In the genomic region with DNA sequence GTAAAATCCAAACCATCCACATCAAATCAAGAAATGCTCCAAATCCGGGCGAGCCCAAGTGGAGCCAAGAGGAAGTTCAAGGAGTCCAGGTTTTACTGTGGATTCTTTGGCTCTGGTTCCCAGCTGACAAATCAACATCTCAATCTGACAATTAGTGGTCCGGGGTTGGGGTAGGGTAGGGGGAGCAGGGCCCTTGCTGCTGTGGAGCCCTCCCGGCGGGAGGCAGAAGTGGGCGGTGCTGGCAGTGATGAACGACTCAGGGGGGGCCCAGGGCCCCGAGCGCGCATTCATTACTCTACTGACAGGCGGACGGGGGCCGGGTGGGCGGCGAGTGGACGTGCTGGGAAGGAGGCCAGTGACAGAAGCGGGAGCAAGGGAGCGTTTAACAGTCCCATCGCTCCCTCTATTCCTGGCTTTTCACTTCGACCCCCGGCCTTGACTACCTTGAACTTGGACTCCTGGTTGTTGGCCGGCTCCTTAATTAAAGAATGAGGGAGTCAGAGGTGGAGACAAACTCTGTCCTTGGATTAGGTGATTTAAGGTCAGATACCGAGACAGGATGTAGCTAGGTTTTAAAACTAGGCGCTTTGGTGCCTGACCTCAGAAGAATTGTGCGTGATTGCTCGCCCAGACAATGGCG, we compare ENCODE assay signal across 11 mouse cellular contexts. TPM values are rescaled to one million over a fixed set of nuclear protein-coding genes. Genes with fewer than 3 reads are reported as not detected.
A peak's percentile ranks its signal among the peaks of the same experiment; 100 is the strongest.
DNase-seq lines count a peak whose midpoint lies in the region; ATAC-seq and TF ChIP-seq lines count a peak whose summit lies in the region.
"Had no signal": no experiment of that assay in that cellular context is flagged by ENCODE, and none has a peak within 500 bp of the region (broad histone marks: within the 10 kb centered on the region; RNA-seq: fewer than 3 reads in every experiment).

No protein-coding gene starts in this region.

- no peak overlapping the region for H3K9ac ChIP-seq in heart, embryonic 15.5 days
- no peak overlapping the region for H3K9ac ChIP-seq in stomach, embryonic 14.5 days (replicated peaks; ENCODE audit: low read depth, low read length)
- H3K9ac ChIP-seq in stomach, postnatal 0 days (ENCODE audit: low read length), result no peak overlapping the region
- H3K9ac ChIP-seq in limb, embryonic 12.5 days (replicated peaks), result no peak overlapping the region

- 5% methylated on average over 27 of the region's 27 CpGs for WGBS in heart, embryonic 15.5 days
- 2% methylated on average over 22 of the region's 27 CpGs for WGBS in stomach, embryonic 14.5 days
- WGBS in stomach, postnatal 0 days, result 2% methylated on average over 27 of the region's 27 CpGs
- WGBS in limb, embryonic 12.5 days, result under 1% methylated on average over 27 of the region's 27 CpGs

- peak overlapping the region; percentile 6; the same call in 1 of the 2 replicates for H3K4me3 ChIP-seq in heart, embryonic 15.5 days
- H3K4me3 ChIP-seq in stomach, embryonic 14.5 days (ENCODE audit: low read depth, low read length), result no peak overlapping the region
- no peak overlapping the region for H3K4me3 ChIP-seq in stomach, postnatal 0 days (ENCODE audit: low read depth, low read length)
- H3K4me3 ChIP-seq in limb, embryonic 12.5 days (replicated peaks), result 0 out of 2 replicates have a peak overlapping the region, but pooled peaks have one; percentile 7

- no peak for TF ChIP-seq CTCF in stomach, postnatal 0 days (IDR thresholded peaks at IDR 0.05; ENCODE audit: low read depth)

- H3K9me3 ChIP-seq in heart, embryonic 15.5 days (replicated peaks), result no peaks in the 10 kb centered on the region
- no peaks in the 10 kb centered on the region for H3K9me3 ChIP-seq in stomach, embryonic 14.5 days (ENCODE audit: control insufficient read depth, low read depth, low read length)
- no peaks in the 10 kb centered on the region for H3K9me3 ChIP-seq in stomach, postnatal 0 days (ENCODE audit: control insufficient read depth, low read length)
- no peaks in the 10 kb centered on the region for H3K9me3 ChIP-seq in limb, embryonic 12.5 days

- intact Hi-C loops in heart, postnatal 25 days (cut with DNase I), result no loop called here

- peaks cover 95% of the 10 kb centered on the region for H3K27me3 ChIP-seq in heart, embryonic 15.5 days
- H3K27me3 ChIP-seq in stomach, embryonic 14.5 days (ENCODE audit: control insufficient read depth, insufficient read depth, low read length), result peaks cover 76% of the 10 kb centered on the region
- H3K27me3 ChIP-seq in stomach, postnatal 0 days (ENCODE audit: control insufficient read depth, insufficient read depth, low read length), result peaks cover 25% of the 10 kb centered on the region; the same call in 1 of the 2 replicates
- H3K27me3 ChIP-seq in limb, embryonic 12.5 days, result peaks cover 98% of the 10 kb centered on the region

- H3K27ac ChIP-seq in heart, embryonic 15.5 days, result no peak overlapping the region
- no peak overlapping the region for H3K27ac ChIP-seq in stomach, embryonic 14.5 days (ENCODE audit: low read length)
- H3K27ac ChIP-seq in stomach, postnatal 0 days (replicated peaks), result no peak overlapping the region
- H3K27ac ChIP-seq in limb, embryonic 12.5 days, result no peak overlapping the region
- H3K27ac ChIP-seq: macrophage had no signal

- no peak for ATAC-seq in heart, embryonic 15.5 days (replicated peaks; ENCODE audit: insufficient number of reproducible peaks, insufficient read depth, low FRiP score, low read depth)
- no peak for ATAC-seq in stomach, embryonic 14.5 days (ENCODE audit: insufficient number of reproducible peaks, insufficient read depth, low FRiP score, low read depth)
- ATAC-seq in stomach, postnatal 0 days (ENCODE audit: low FRiP score, low TSS enrichment), result no peak
- ATAC-seq in limb, embryonic 12.5 days (ENCODE audit: insufficient number of reproducible peaks, insufficient read depth, low FRiP score, low TSS enrichment, low read depth), result no peak
- ATAC-seq: CD4-positive, CD25-positive, alpha-beta regulatory T cell, adult 4 months had no signal

- TF ChIP-seq EP300 in stomach, postnatal 0 days (optimal IDR thresholded peaks at IDR 0.05), result no peak

- no peaks in the 10 kb centered on the region for H3K36me3 ChIP-seq in heart, embryonic 15.5 days
- H3K36me3 ChIP-seq in stomach, embryonic 14.5 days (ENCODE audit: control insufficient read depth, insufficient read depth, low read length), result no peaks in the 10 kb centered on the region
- no peaks in the 10 kb centered on the region for H3K36me3 ChIP-seq in stomach, postnatal 0 days (ENCODE audit: control insufficient read depth, insufficient read depth, low read length)
- H3K36me3 ChIP-seq in limb, embryonic 12.5 days, result no peaks in the 10 kb centered on the region

- DNase-seq in heart, postnatal 25 days (ENCODE audit: low spot score), result no peak
- no peak for DNase-seq in stomach, postnatal 0 days (ENCODE audit: low spot score)
- DNase-seq in ovary, adult 18-20 months (ENCODE audit: low spot score), result no peak
- DNase-seq in testis, postnatal 14 days (ENCODE audit: low spot score), result no peak
- no peak for DNase-seq in urinary bladder, postnatal 4 days (ENCODE audit: low spot score in 2 of 2)
- DNase-seq: thymus, adult 2 months had no signal

- H3K4me2 ChIP-seq in heart, embryonic 15.5 days, result peak overlapping the region; percentile 23
- peak overlapping the region; percentile 8; the same call in 1 of the 2 replicates for H3K4me2 ChIP-seq in stomach, embryonic 14.5 days (replicated peaks; ENCODE audit: low read depth, low read length)
- H3K4me2 ChIP-seq in stomach, postnatal 0 days (replicated peaks; ENCODE audit: low read depth), result no peak overlapping the region
- peak overlapping the region; percentile 27 for H3K4me2 ChIP-seq in limb, embryonic 12.5 days

- H3K4me1 ChIP-seq in heart, embryonic 15.5 days (replicated peaks), result peaks cover 51% of the 10 kb centered on the region
- peaks cover 31% of the 10 kb centered on the region for H3K4me1 ChIP-seq in stomach, embryonic 14.5 days (ENCODE audit: control insufficient read depth, insufficient read depth, low read length)
- H3K4me1 ChIP-seq in stomach, postnatal 0 days (replicated peaks; ENCODE audit: control insufficient read depth, insufficient read depth), result peaks cover 5% of the 10 kb centered on the region; the same call in 1 of the 2 replicates
- peaks cover 53% of the 10 kb centered on the region for H3K4me1 ChIP-seq in limb, embryonic 12.5 days (replicated peaks)

RNA-seq across cellular contexts. Expression of a gene that starts 1.8 kb away (rescaled TPM):
- polyA plus RNA-seq in heart, embryonic 15.5 days (2015; fragmentation: Nextera tagmentation; extraction: Ambion mirVana), result 0.55 and 1.0 TPM in 2 replicates
- total RNA-seq in heart, postnatal 25 days (2021), result under 1 TPM; 0.16 to 0.45 TPM
- 9.3 and 11.0 TPM in 2 replicates for polyA plus RNA-seq in stomach, embryonic 14.5 days (2014; fragmentation: Nextera tagmentation; extraction: Ambion mirVana)
- 13.5 and 14.4 TPM in 2 replicates for polyA plus RNA-seq in stomach, postnatal 0 days (2015; fragmentation: Nextera tagmentation; extraction: Ambion mirVana)
- 1.2 and 1.7 TPM in 2 replicates for polyA plus RNA-seq in limb, embryonic 12.5 days (2016; fragmentation: Nextera tagmentation; extraction: Ambion mirVana)
- polyA plus RNA-seq: CD4-positive, CD25-positive, alpha-beta regulatory T cell, adult 4 months; macrophage had no signal

RNA-seq across cellular contexts. Expression of a gene that starts 7.1 kb away (rescaled TPM):
- 0.15 and 0.26 TPM in 2 replicates for polyA plus RNA-seq in heart, embryonic 15.5 days (2015; fragmentation: Nextera tagmentation; extraction: Ambion mirVana)
- total RNA-seq in heart, postnatal 25 days (2021), result not detected
- polyA plus RNA-seq in stomach, embryonic 14.5 days (2014; fragmentation: Nextera tagmentation; extraction: Ambion mirVana), result 0.22 TPM in 1 of 2 replicates, not detected in the other
- polyA plus RNA-seq in stomach, postnatal 0 days (2015; fragmentation: Nextera tagmentation; extraction: Ambion mirVana), result not detected in 2 replicates
- 0.19 TPM in 1 of 2 replicates, not detected in the other for polyA plus RNA-seq in limb, embryonic 12.5 days (2016; fragmentation: Nextera tagmentation; extraction: Ambion mirVana)
- polyA plus RNA-seq: CD4-positive, CD25-positive, alpha-beta regulatory T cell, adult 4 months; macrophage had no signal

RNA-seq across cellular contexts. Expression of a gene that starts 20.4 kb away (rescaled TPM):
- 26.8 and 27.9 TPM in 2 replicates for polyA plus RNA-seq in heart, embryonic 15.5 days (2015; fragmentation: Nextera tagmentation; extraction: Ambion mirVana)
- under 1 TPM; 0.13 to 0.67 TPM for total RNA-seq in heart, postnatal 25 days (2021)
- polyA plus RNA-seq in stomach, embryonic 14.5 days (2014; fragmentation: Nextera tagmentation; extraction: Ambion mirVana), result 22.7 and 24.6 TPM in 2 replicates
- polyA plus RNA-seq in stomach, postnatal 0 days (2015; fragmentation: Nextera tagmentation; extraction: Ambion mirVana), result 5.1 and 7.1 TPM in 2 replicates
- polyA plus RNA-seq in limb, embryonic 12.5 days (2016; fragmentation: Nextera tagmentation; extraction: Ambion mirVana), result 39.5 and 47.1 TPM in 2 replicates

RNA-seq across cellular contexts. Expression of a gene that starts 31.0 kb away (rescaled TPM):
- 27.3 and 28.7 TPM in 2 replicates for polyA plus RNA-seq in heart, embryonic 15.5 days (2015; fragmentation: Nextera tagmentation; extraction: Ambion mirVana)
- 1 to 10 TPM; 7.7 to 7.9 TPM for total RNA-seq in heart, postnatal 25 days (2021)
- 34.2 and 35.5 TPM in 2 replicates for polyA plus RNA-seq in stomach, embryonic 14.5 days (2014; fragmentation: Nextera tagmentation; extraction: Ambion mirVana)
- polyA plus RNA-seq in stomach, postnatal 0 days (2015; fragmentation: Nextera tagmentation; extraction: Ambion mirVana), result 13.7 and 13.9 TPM in 2 replicates
- 78.7 and 79.2 TPM in 2 replicates for polyA plus RNA-seq in limb, embryonic 12.5 days (2016; fragmentation: Nextera tagmentation; extraction: Ambion mirVana)

RNA-seq across cellular contexts. Expression of a gene that starts 39.8 kb away (rescaled TPM):
- 1.1 and 12.9 TPM in 2 replicates for polyA plus RNA-seq in heart, embryonic 15.5 days (2015; fragmentation: Nextera tagmentation; extraction: Ambion mirVana)
- under 1 TPM; 0.14 to 0.42 TPM for total RNA-seq in heart, postnatal 25 days (2021)
- polyA plus RNA-seq in stomach, embryonic 14.5 days (2014; fragmentation: Nextera tagmentation; extraction: Ambion mirVana), result 31.1 and 38.9 TPM in 2 replicates
- polyA plus RNA-seq in stomach, postnatal 0 days (2015; fragmentation: Nextera tagmentation; extraction: Ambion mirVana), result 25.7 and 28.6 TPM in 2 replicates
- 0.19 and 5.1 TPM in 2 replicates for polyA plus RNA-seq in limb, embryonic 12.5 days (2016; fragmentation: Nextera tagmentation; extraction: Ambion mirVana)
- polyA plus RNA-seq: CD4-positive, CD25-positive, alpha-beta regulatory T cell, adult 4 months had no signal

Comparison
In these comparisons a context has a peak if more than half of its experiments do, and no peak if none do; other contexts are left out.
1. H3K4me3 ChIP-seq: peak in heart, embryonic 15.5 days (single experiment) and limb, embryonic 12.5 days (single experiment); none in stomach, embryonic 14.5 days (single experiment) and stomach, postnatal 0 days (single experiment).